Mouse (Mus musculus): ENCODE results near the gene Myo19.

DNA sequence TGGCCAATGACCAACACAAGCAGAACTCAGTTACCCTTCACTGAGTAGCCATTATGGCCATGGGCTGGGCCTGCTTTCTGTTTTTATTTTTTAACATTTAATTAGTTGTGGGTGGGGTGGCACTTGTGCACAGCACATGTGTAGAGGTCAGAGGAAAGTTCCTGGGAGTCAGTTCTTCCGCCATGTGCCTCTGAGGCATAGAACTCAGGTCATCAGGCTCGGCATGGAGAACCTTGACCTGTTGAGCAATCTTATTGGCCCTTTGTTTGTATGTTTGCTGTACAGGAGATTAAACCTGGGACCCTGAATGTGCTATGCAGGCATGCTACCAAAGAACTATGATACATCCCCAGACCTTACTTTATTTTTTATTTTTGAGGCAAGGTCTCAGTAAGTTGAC is 9.5 kb downstream of the Myo19 start:
- no peak for TF ChIP-seq CTCF (IDR thresholded peaks at IDR 0.05; ENCODE audit: extremely low read depth, insufficient read depth, insufficient read length, insufficient replicate concordance)
- TF ChIP-seq POLR2A (IDR thresholded peaks at IDR 0.05; ENCODE audit: low read depth, low read length): no peak
